Mouse (Mus musculus): ENCODE results near the gene Aplf. TPM values are rescaled to one million over a fixed set of nuclear protein-coding genes. Genes with fewer than 3 reads are reported as not detected.
"Not testable (repeated sequence)": the region's sequence is repeated elsewhere in the genome, so short reads cannot be mapped to it uniquely, and the experiment has no call there.

Aplf gene
- polyA plus RNA-seq, 1 experiment, result 3.0 TPM

DNA sequence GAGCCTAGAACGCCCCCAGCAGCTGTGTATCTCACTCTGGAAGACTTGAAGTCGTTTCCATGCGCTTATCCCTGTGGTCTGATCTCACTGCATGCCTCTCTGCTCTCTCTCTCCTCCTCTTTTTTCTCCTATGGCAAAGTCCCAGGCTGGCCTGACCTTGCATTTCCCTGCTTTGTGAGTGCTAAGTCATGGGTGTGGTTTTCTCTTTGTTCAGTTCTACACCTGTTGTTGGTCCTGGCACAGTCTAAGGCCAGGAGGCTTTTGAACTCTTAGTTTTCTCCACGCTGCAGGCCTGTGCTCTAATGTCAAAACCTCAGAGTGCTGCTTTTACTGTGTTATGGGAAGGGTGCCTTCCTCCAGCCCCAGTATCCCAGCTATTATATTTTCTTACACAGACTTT lies 39.8 kb downstream of the Aplf start:
- WGBS, result 65% methylated on average over 4 of the region's 4 CpGs
- no peak overlapping the region for H3K27ac ChIP-seq (ENCODE audit: insufficient read depth, low read depth, low read length)
- H3K4me1 ChIP-seq (ENCODE audit: control insufficient read depth, insufficient read depth, insufficient read length, low read length), result no peaks in the 10 kb centered on the region
- TF ChIP-seq POLR2A (IDR thresholded peaks at IDR 0.05; ENCODE audit: low read depth, low read length) (no peak), CTCF (IDR thresholded peaks at IDR 0.05; ENCODE audit: extremely low read depth, insufficient read length, insufficient replicate concordance, low read depth, low read length) (no peak)
- H3K36me3 ChIP-seq (ENCODE audit: control insufficient read depth, insufficient read depth, low read length), result no peaks in the 10 kb centered on the region; the same call in 1 of the 2 replicates
- no peaks in the 10 kb centered on the region for H3K27me3 ChIP-seq (ENCODE audit: control insufficient read depth, insufficient read depth, low read length)
- H3K4me3 ChIP-seq (ENCODE audit: low read depth, low read length), result no peak overlapping the region

- not testable (repeated sequence) for H3K4me3 ChIP-seq (ENCODE audit: low read depth, low read length); H3K4me1 ChIP-seq (ENCODE audit: control insufficient read depth, insufficient read depth, insufficient read length, low read length); H3K36me3 ChIP-seq (ENCODE audit: control insufficient read depth, insufficient read depth, low read length); H3K27ac ChIP-seq (ENCODE audit: insufficient read depth, low read depth, low read length); H3K27me3 ChIP-seq (ENCODE audit: control insufficient read depth, insufficient read depth, low read length)
- 75% methylated on average over 15 of the region's 15 CpGs for WGBS
These were observed 43.1 kb downstream of the Aplf start for GRCm38 (mm10) chr6:87628936-87629335.

DNA sequence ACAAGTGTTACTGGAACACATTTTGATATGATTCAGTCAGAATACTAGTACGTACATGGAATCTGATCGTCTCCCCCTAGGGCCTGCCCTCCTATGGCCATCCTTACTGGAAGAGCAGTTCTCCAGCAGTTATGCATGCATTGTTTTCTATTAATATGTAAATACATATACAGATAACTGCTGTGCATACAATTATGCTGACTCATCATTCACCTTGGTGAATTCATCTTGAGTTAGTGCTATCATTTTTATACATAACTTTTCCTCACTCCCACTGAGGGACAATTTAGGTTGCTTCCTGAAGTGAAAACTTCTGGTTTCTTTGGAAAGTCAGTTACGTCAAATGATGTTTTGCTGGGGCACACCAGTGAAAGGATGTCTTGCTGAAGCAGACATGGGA lies 48.8 kb downstream of the Aplf start:
- Histone ChIP-seq H3K36me3 (ENCODE audit: control insufficient read depth, insufficient read depth, low read length) (no peaks in the 10 kb centered on the region), H3K4me3 (ENCODE audit: low read depth, low read length) (no peak overlapping the region), H3K4me1 (ENCODE audit: control insufficient read depth, insufficient read depth, insufficient read length, low read length) (no peaks in the 10 kb centered on the region), H3K27ac (ENCODE audit: insufficient read depth, low read depth, low read length) (no peak overlapping the region), H3K27me3 (ENCODE audit: control insufficient read depth, insufficient read depth, low read length) (no peaks in the 10 kb centered on the region)
- no peak for TF ChIP-seq POLR2A (IDR thresholded peaks at IDR 0.05; ENCODE audit: low read depth, low read length)
- TF ChIP-seq CTCF (IDR thresholded peaks at IDR 0.05; ENCODE audit: extremely low read depth, insufficient read length, insufficient replicate concordance, low read depth, low read length), result no peak
- 93% methylated on average over 3 of the region's 3 CpGs for WGBS

DNA sequence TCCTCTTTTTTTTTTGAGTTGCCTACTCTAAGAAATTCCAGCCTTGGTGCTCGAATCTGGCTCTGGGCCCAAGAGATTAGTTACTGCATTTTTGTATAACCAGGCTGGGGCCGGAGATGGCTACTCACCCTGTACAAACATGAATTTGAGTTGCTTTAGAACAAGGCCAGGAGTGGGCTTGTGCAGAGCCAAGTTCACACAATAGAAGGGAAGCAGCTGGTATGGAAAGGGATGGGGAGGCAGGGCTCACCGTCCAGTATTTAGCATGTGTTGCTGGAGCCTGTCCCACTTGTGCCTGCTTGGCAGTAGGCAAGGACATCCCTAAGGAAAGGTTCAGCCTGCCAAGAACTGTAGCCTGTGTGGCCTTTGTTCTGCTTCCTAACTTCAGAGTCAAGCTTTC lies 50.7 kb downstream of the Aplf start:
- 30% methylated on average over 3 of the region's 3 CpGs for WGBS

GRCm38 (mm10) chr6:87618021-87618420 lies 54.0 kb downstream of the Aplf start:
- H3K4me3 ChIP-seq (ENCODE audit: low read depth, low read length), result no peak overlapping the region
- H3K36me3 ChIP-seq (ENCODE audit: control insufficient read depth, insufficient read depth, low read length), result no peaks in the 10 kb centered on the region
- WGBS, result 44% methylated on average over 8 of the region's 8 CpGs
- H3K4me1 ChIP-seq (ENCODE audit: control insufficient read depth, insufficient read depth, insufficient read length, low read length), result no peaks in the 10 kb centered on the region
- H3K27ac ChIP-seq (ENCODE audit: insufficient read depth, low read depth, low read length), result no peak overlapping the region
- TF ChIP-seq CTCF (IDR thresholded peaks at IDR 0.05; ENCODE audit: extremely low read depth, insufficient read length, insufficient replicate concordance, low read depth, low read length), result no peak
- TF ChIP-seq POLR2A (IDR thresholded peaks at IDR 0.05; ENCODE audit: low read depth, low read length), result no peak
- no peaks in the 10 kb centered on the region for H3K27me3 ChIP-seq (ENCODE audit: control insufficient read depth, insufficient read depth, low read length)

More for the DNA sequence above, 50.7 kb downstream of the Aplf start:
- Histone ChIP-seq H3K4me3 (ENCODE audit: low read depth, low read length) (no peak overlapping the region), H3K27me3 (ENCODE audit: control insufficient read depth, insufficient read depth, low read length) (no peaks in the 10 kb centered on the region), H3K4me1 (ENCODE audit: control insufficient read depth, insufficient read depth, insufficient read length, low read length) (no peaks in the 10 kb centered on the region), H3K27ac (ENCODE audit: insufficient read depth, low read depth, low read length) (no peak overlapping the region), H3K36me3 (ENCODE audit: control insufficient read depth, insufficient read depth, low read length) (no peaks in the 10 kb centered on the region)
- TF ChIP-seq CTCF (IDR thresholded peaks at IDR 0.05; ENCODE audit: extremely low read depth, insufficient read length, insufficient replicate concordance, low read depth, low read length) (no peak), POLR2A (IDR thresholded peaks at IDR 0.05; ENCODE audit: low read depth, low read length) (no peak)

- 34% methylated on average over 14 of the region's 14 CpGs for WGBS
- Histone ChIP-seq H3K27ac (ENCODE audit: insufficient read depth, low read depth, low read length) (no peak overlapping the region), H3K36me3 (ENCODE audit: control insufficient read depth, insufficient read depth, low read length) (no peaks in the 10 kb centered on the region), H3K27me3 (ENCODE audit: control insufficient read depth, insufficient read depth, low read length) (no peaks in the 10 kb centered on the region), H3K4me3 (ENCODE audit: low read depth, low read length) (no peak overlapping the region), H3K4me1 (ENCODE audit: control insufficient read depth, insufficient read depth, insufficient read length, low read length) (no peaks in the 10 kb centered on the region)
- no peak for TF ChIP-seq POLR2A (IDR thresholded peaks at IDR 0.05; ENCODE audit: low read depth, low read length)
- TF ChIP-seq CTCF (IDR thresholded peaks at IDR 0.05; ENCODE audit: extremely low read depth, insufficient read length, insufficient replicate concordance, low read depth, low read length), result no peak
These were observed 56.3 kb downstream of the Aplf start for GRCm38 (mm10) chr6:87615696-87616083.

DNA sequence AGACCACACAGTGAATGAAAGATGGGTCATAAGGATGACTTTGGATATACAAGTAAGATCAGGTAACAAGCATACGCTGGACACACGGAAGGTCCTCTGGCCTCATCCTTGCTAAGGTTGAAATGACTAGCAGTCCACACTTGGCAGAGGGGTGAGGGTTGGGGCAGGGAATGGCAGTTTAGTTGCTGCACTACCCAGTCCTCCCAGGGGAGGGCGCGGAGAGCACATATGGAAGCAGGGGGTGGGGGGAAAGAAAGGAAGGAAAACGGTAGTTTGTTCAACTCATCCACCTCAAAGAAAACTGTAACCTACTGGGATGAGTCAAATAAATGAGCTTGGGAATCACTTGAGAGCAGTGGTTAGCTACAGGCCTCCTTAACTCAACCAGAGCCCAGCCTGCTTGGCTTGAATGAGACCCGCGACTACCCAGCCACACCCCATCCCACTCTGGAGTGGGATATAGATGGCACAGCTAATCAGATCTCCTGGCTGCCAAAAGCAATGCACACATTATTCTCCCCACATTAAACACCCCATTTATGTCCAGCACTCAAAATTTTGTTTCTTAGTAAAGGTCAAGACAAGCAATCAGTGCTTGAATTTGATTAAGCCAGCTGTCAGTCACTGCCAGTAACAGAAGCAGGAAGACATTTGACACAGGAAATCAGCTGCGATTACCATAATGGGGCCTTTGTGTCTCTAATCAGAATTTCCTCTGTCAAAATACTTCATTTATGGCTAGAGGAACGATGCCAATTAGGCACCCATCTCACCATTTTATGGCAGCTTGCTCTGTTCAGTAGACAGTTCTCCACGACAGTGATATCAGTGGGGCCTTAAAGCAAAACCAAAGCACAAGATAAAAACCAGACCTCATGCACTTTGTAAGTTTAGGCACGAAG lies 56.9 kb downstream of the Aplf start:
- Histone ChIP-seq H3K4me1 (ENCODE audit: control insufficient read depth, insufficient read depth, insufficient read length, low read length) (no peaks in the 10 kb centered on the region), H3K27ac (ENCODE audit: insufficient read depth, low read depth, low read length) (no peak overlapping the region), H3K36me3 (ENCODE audit: control insufficient read depth, insufficient read depth, low read length) (no peaks in the 10 kb centered on the region), H3K27me3 (ENCODE audit: control insufficient read depth, insufficient read depth, low read length) (no peaks in the 10 kb centered on the region), H3K4me3 (ENCODE audit: low read depth, low read length) (no peak overlapping the region)
- WGBS, result 40% methylated on average over 11 of the region's 11 CpGs
- TF ChIP-seq CTCF (IDR thresholded peaks at IDR 0.05; ENCODE audit: extremely low read depth, insufficient read length, insufficient replicate concordance, low read depth, low read length) (peak; percentile 56; the same call in 1 of the 2 replicates), POLR2A (IDR thresholded peaks at IDR 0.05; ENCODE audit: low read depth, low read length) (no peak)
